Mouse (Mus musculus) testis, adult 2 months (tissue): Measurements from ENCODE around the gene Gm9046.
"Not testable (repeated sequence)": the region's sequence is repeated elsewhere in the genome, so short reads cannot be mapped to it uniquely, and the experiment has no call there.

Source experiments
- CTCF ChIP-seq: fragments of 200-500 bp; IDR thresholded peaks from 2 replicates; pipeline ENCODE4 v1.5.1; 2012; ENCODE audit warnings: low read depth, mild to moderate bottlenecking, inconsistent platforms, low read length, moderate library complexity; ENCODE audit not compliant: control insufficient read depth, insufficient read depth, insufficient replicate concordance
- POLR2A ChIP-seq: fragments of 200-500 bp; IDR thresholded peaks from 2 replicates; pipeline ENCODE4 v1.6.1; 2012; ENCODE audit warnings: low read depth, mild to moderate bottlenecking, inconsistent platforms, low read length, moderate library complexity; ENCODE audit not compliant: control insufficient read depth

GRCm38 (mm10) chr10:118332308-118332707 lies 10.7 kb downstream of the Gm9046 start, which contains the start of gene Gm9044:
- TF ChIP-seq CTCF, POLR2A: not testable (repeated sequence)
